Mouse (Mus musculus) midbrain, postnatal 0 days (tissue): ENCODE measurements around the gene Megf6. TPM values are rescaled to one million over a fixed set of nuclear protein-coding genes. Genes with fewer than 3 reads are reported as not detected.

Source experiments
- ATAC-seq: fragments of 200-750 bp; cut with Nextera tagmentation; 2 replicates; pipeline ENCODE4 v1.8.0; 2017; ENCODE audit warnings: moderate number of reproducible peaks, mild to moderate bottlenecking, moderate TSS enrichment, moderate library complexity; ENCODE audit not compliant: low FRiP score
- DNase-seq: peaks from one replicate; pipeline ENCODE4 v3.0.0-alpha.2; 2015; ENCODE audit warnings: low spot score
- H3K27ac ChIP-seq: fragments of 300-500 bp; sonication (generic); 2 replicates; pipeline ENCODE4 v1.5.1; 2014; ENCODE audit warnings: low read depth, mild to moderate bottlenecking, low read length, mixed read lengths
- H3K27me3 ChIP-seq: fragments of 300-500 bp; sonication (generic); 2 replicates; pipeline ENCODE4 v1.6.1; 2014; ENCODE audit warnings: low read length, control low read depth, mixed read lengths; ENCODE audit not compliant: insufficient read depth
- H3K36me3 ChIP-seq: fragments of 300-500 bp; sonication (generic); 2 replicates; pipeline ENCODE4 v1.6.1; 2014; ENCODE audit warnings: low read length, control low read depth, mixed read lengths; ENCODE audit not compliant: insufficient read depth
- H3K4me1 ChIP-seq: fragments of 300-500 bp; sonication (generic); 2 replicates; pipeline ENCODE4 v1.6.1; 2014; ENCODE audit warnings: mild to moderate bottlenecking, control low read depth, antibody characterized with exemption, low read length, mixed read lengths; ENCODE audit not compliant: insufficient read depth
- H3K4me2 ChIP-seq: fragments of 300-500 bp; sonication (generic); 2 replicates; pipeline ENCODE4 v1.6.1; 2014; ENCODE audit warnings: low read depth, mild to moderate bottlenecking, low read length, mixed read lengths; ENCODE audit not compliant: poor library complexity, severe bottlenecking
- H3K4me3 ChIP-seq: fragments of 300-500 bp; sonication (generic); 2 replicates; pipeline ENCODE4 v1.5.1; 2014; ENCODE audit warnings: low read depth, mild to moderate bottlenecking, low read length, moderate library complexity
- H3K9ac ChIP-seq: fragments of 300-500 bp; sonication (generic); replicated peaks from 2 replicates; pipeline ENCODE4 v1.6.1; 2014; ENCODE audit warnings: mild to moderate bottlenecking, low read length, moderate library complexity, mixed read lengths; ENCODE audit not compliant: poor library complexity, severe bottlenecking
- H3K9me3 ChIP-seq: fragments of 300-500 bp; sonication (generic); 2 replicates; pipeline ENCODE4 v1.6.1; 2016; ENCODE audit warnings: low read length, control low read depth
- CTCF ChIP-seq: IDR thresholded peaks from 2 replicates; pipeline ENCODE4 v1.5.1; 2016; ENCODE audit warnings: antibody characterized with exemption, mild to moderate bottlenecking
- WGBS: fragments of 180-500 bp; shearing (Covaris S2); extraction: QIAGEN DNeasy Blood & Tissue Kit; methylation state at CpG from one replicate; pipeline ENCODE4 v1.1.7; 2014; 5-methylcytosine and 5-hydroxymethylcytosine counted together
- polyA plus RNA-seq: library from polyadenylated mRNA; unstranded; fragments of >200 nt; fragmentation: Nextera tagmentation; extraction: Ambion mirVana; gene quantifications from 2 replicates; pipeline ENCODE4 v1.2.1, GENCODE M21; 2015
- total RNA-seq: library from RNA; depleted of rRNA; stranded (reverse); fragments of >200 nt; gene quantifications from 2 replicates; pipeline ENCODE4 v1.2.3, GENCODE M21; 2014; rRNA removed

The Megf6 gene
- total RNA-seq (39.4 and 68.0 TPM in 2 replicates), polyA plus RNA-seq (12.1 and 15.4 TPM in 2 replicates)

- H3K9ac ChIP-seq, result peak within 1 kb of the TSS; percentile 14; the same call in 1 of the 2 replicates
- no peaks in the 10 kb centered on the region for H3K36me3 ChIP-seq
- H3K4me1 ChIP-seq, result peaks cover 8% of the 10 kb centered on the region; the same call in 1 of the 2 replicates
- peaks cover 43% of the 10 kb centered on the region for H3K27me3 ChIP-seq
- no peak for TF ChIP-seq CTCF
- H3K27ac ChIP-seq, result no peak within 1 kb of the TSS
- peak within 1 kb of the TSS; percentile 42 for H3K4me3 ChIP-seq
- H3K4me2 ChIP-seq, result peak within 1 kb of the TSS; percentile 95
- ATAC-seq (no peak), DNase-seq (peak; percentile 4)
- WGBS, result under 1% methylated on average over 50 of the region's 61 CpGs
- no peaks in the 10 kb centered on the region for H3K9me3 ChIP-seq
Observed at GRCm38 (mm10) chr4:154170506-154171150, at the start of gene Megf6. Megf6 (plus strand) TSS chr4:154170730.

- Histone ChIP-seq H3K4me3 (no peak overlapping the region), H3K27ac (no peak overlapping the region), H3K4me2 (no peak overlapping the region), H3K9ac (no peak overlapping the region), H3K27me3 (no peaks in the 10 kb centered on the region; the same call in 1 of the 2 replicates), H3K9me3 (no peaks in the 10 kb centered on the region), H3K4me1 (no peaks in the 10 kb centered on the region), H3K36me3 (no peaks in the 10 kb centered on the region)
- ATAC-seq, result no peak
- WGBS, result 74% methylated on average over 11 of the region's 11 CpGs
- TF ChIP-seq CTCF, result no peak
- DNase-seq, result no peak
Observed at GRCm38 (mm10) chr4:154121800-154122199, 48.7 kb upstream of the Megf6 start.

- Histone ChIP-seq H3K4me1 (no peaks in the 10 kb centered on the region), H3K4me3 (no peak overlapping the region), H3K36me3 (no peaks in the 10 kb centered on the region), H3K4me2 (no peak overlapping the region), H3K9ac (no peak overlapping the region), H3K27me3 (no peaks in the 10 kb centered on the region; the same call in 1 of the 2 replicates), H3K27ac (no peak overlapping the region), H3K9me3 (no peaks in the 10 kb centered on the region)
- ATAC-seq, result no peak
- WGBS, result 81% methylated on average over 7 of the region's 7 CpGs
- TF ChIP-seq CTCF, result no peak
- no peak for DNase-seq
Observed at GRCm38 (mm10) chr4:154122374-154122773, 48.2 kb upstream of the Megf6 start.

GRCm38 (mm10) chr4:154123553-154123952 is 47.0 kb upstream of the Megf6 start:
- TF ChIP-seq CTCF, result no peak
- 79% methylated on average over 6 of the region's 6 CpGs for WGBS

GRCm38 (mm10) chr4:154125202-154125601 is 45.3 kb upstream of the Megf6 start:
- no peak overlapping the region for H3K4me2 ChIP-seq
- H3K27ac ChIP-seq, result no peak overlapping the region
- ATAC-seq (no peak), DNase-seq (no peak)
- H3K27me3 ChIP-seq, result no peaks in the 10 kb centered on the region; the same call in 1 of the 2 replicates
- H3K36me3 ChIP-seq, result no peaks in the 10 kb centered on the region
- H3K9me3 ChIP-seq, result no peaks in the 10 kb centered on the region
- 73% methylated on average over 5 of the region's 5 CpGs for WGBS
- no peak overlapping the region for H3K4me3 ChIP-seq
- TF ChIP-seq CTCF, result no peak
- no peak overlapping the region for H3K9ac ChIP-seq
- no peaks in the 10 kb centered on the region for H3K4me1 ChIP-seq

More at GRCm38 (mm10) chr4:154123553-154123952, 47.0 kb upstream of the Megf6 start:
- Histone ChIP-seq H3K4me2 (no peak overlapping the region), H3K4me3 (no peak overlapping the region), H3K9ac (no peak overlapping the region), H3K27me3 (no peaks in the 10 kb centered on the region; the same call in 1 of the 2 replicates), H3K27ac (no peak overlapping the region), H3K9me3 (no peaks in the 10 kb centered on the region), H3K4me1 (no peaks in the 10 kb centered on the region), H3K36me3 (no peaks in the 10 kb centered on the region)
- DNase-seq (no peak), ATAC-seq (no peak)

- Histone ChIP-seq H3K27ac (no peak overlapping the region), H3K36me3 (no peaks in the 10 kb centered on the region), H3K27me3 (no peaks in the 10 kb centered on the region; the same call in 1 of the 2 replicates), H3K4me1 (no peaks in the 10 kb centered on the region), H3K4me3 (no peak overlapping the region), H3K9ac (no peak overlapping the region), H3K9me3 (no peaks in the 10 kb centered on the region), H3K4me2 (no peak overlapping the region)
- WGBS, result 67% methylated on average over 3 of the region's 3 CpGs
- TF ChIP-seq CTCF, result no peak
- ATAC-seq, result no peak
- DNase-seq, result no peak
Observed at GRCm38 (mm10) chr4:154127273-154127672, 43.3 kb upstream of the Megf6 start.
